In genomic region chr2:83722936-83723335, GRCm38 (mm10) we compare ENCODE assay signal across 13 mouse cellular contexts. TPM values are rescaled to one million over a fixed set of nuclear protein-coding genes. Genes with fewer than 3 reads are reported as not detected.
DNase-seq lines count a peak whose midpoint lies in the region; ATAC-seq and TF ChIP-seq lines count a peak whose summit lies in the region.
"Had no signal": no experiment of that assay in that cellular context is flagged by ENCODE, and none has a peak within 500 bp of the region (broad histone marks: within the 10 kb centered on the region; RNA-seq: fewer than 3 reads in every experiment).

No protein-coding gene starts in this region.

- H3K27ac ChIP-seq in heart, embryonic 13.5 days (replicated peaks): peak overlapping the region; percentile 97; the same call in 1 of the 2 replicates
- H3K27ac ChIP-seq in lung, embryonic 14.5 days (ENCODE audit: low read depth): peak overlapping the region; percentile 98; the same call in 1 of the 2 replicates
- 0 out of 2 replicates have a peak overlapping the region, but pooled peaks have one; percentile 96 for H3K27ac ChIP-seq in embryonic facial prominence, embryonic 11.5 days (replicated peaks; ENCODE audit: low read depth, low read length)
- peak overlapping the region; percentile 90; the same call in 1 of the 2 replicates for H3K27ac ChIP-seq in neural tube, embryonic 13.5 days (replicated peaks)

- H3K9ac ChIP-seq in heart, embryonic 13.5 days: no peak overlapping the region
- H3K9ac ChIP-seq in lung, embryonic 14.5 days: no peak overlapping the region; the same call in 1 of the 2 replicates
- no peak overlapping the region for H3K9ac ChIP-seq in embryonic facial prominence, embryonic 11.5 days (replicated peaks; ENCODE audit: low read length)
- no peak overlapping the region for H3K9ac ChIP-seq in neural tube, embryonic 13.5 days
- H3K9ac ChIP-seq: liver, embryonic 15.5 days had no signal

- no peak for DNase-seq in heart, postnatal 25 days (ENCODE audit: low spot score)
- no peak for DNase-seq in lung, embryonic 14.5 days
- no peak for DNase-seq in lung, postnatal 10 days
- no peak for DNase-seq in embryonic facial prominence, embryonic 11.5 days (ENCODE audit: low spot score)
- DNase-seq in MN1 (ENCODE audit: low spot score): no peak
- DNase-seq in urinary bladder, postnatal 36 days (ENCODE audit: low spot score in 2 of 2): no peak
- DNase-seq: adrenal gland, postnatal 10 days; cerebellum, adult 2 months had no signal

- H3K4me2 ChIP-seq in heart, embryonic 13.5 days: peak overlapping the region; percentile 74
- peak overlapping the region; percentile 74 for H3K4me2 ChIP-seq in lung, embryonic 14.5 days
- no peak overlapping the region for H3K4me2 ChIP-seq in embryonic facial prominence, embryonic 11.5 days (ENCODE audit: low read depth, low read length)
- peak overlapping the region; percentile 94; the same call in 1 of the 2 replicates for H3K4me2 ChIP-seq in neural tube, embryonic 13.5 days

- no peak for TF ChIP-seq CTCF in lung, embryonic 14.5 days (IDR thresholded peaks at IDR 0.05; ENCODE audit: low read depth)

- no peaks in the 10 kb centered on the region for H3K27me3 ChIP-seq in heart, embryonic 13.5 days (replicated peaks)
- H3K27me3 ChIP-seq in lung, embryonic 14.5 days (ENCODE audit: insufficient read depth, low read length): no peaks in the 10 kb centered on the region
- no peaks in the 10 kb centered on the region for H3K27me3 ChIP-seq in embryonic facial prominence, embryonic 11.5 days (ENCODE audit: control insufficient read depth, insufficient read depth, low read length)
- no peaks in the 10 kb centered on the region; the same call in none of the 2 replicates for H3K27me3 ChIP-seq in neural tube, embryonic 13.5 days

- peaks cover 28% of the 10 kb centered on the region for H3K4me1 ChIP-seq in heart, embryonic 13.5 days
- peaks cover 11% of the 10 kb centered on the region; the same call in 1 of the 2 replicates for H3K4me1 ChIP-seq in lung, embryonic 14.5 days (ENCODE audit: insufficient read depth)
- no peaks in the 10 kb centered on the region for H3K4me1 ChIP-seq in embryonic facial prominence, embryonic 11.5 days (ENCODE audit: control insufficient read depth, insufficient read depth, low read length)
- peaks cover 27% of the 10 kb centered on the region for H3K4me1 ChIP-seq in neural tube, embryonic 13.5 days (replicated peaks)

- no peaks in the 10 kb centered on the region for H3K9me3 ChIP-seq in heart, embryonic 13.5 days
- no peaks in the 10 kb centered on the region for H3K9me3 ChIP-seq in lung, embryonic 14.5 days (ENCODE audit: low read depth, low read length)
- H3K9me3 ChIP-seq in embryonic facial prominence, embryonic 11.5 days (replicated peaks; ENCODE audit: control insufficient read depth, low read length): no peaks in the 10 kb centered on the region
- H3K9me3 ChIP-seq in neural tube, embryonic 13.5 days: no peaks in the 10 kb centered on the region
- H3K9me3 ChIP-seq: G1E; heart, embryonic 10.5 days; liver, embryonic 15.5 days had no signal

- intact Hi-C loops in heart, postnatal 25 days (cut with DNase I): loop anchor here (2.0 to 5.0 kb wide), 2 partner anchors 14 to 81 kb away; partner anchors contain the start of gene Zc3h15

- H3K4me3 ChIP-seq in heart, embryonic 13.5 days: no peak overlapping the region
- H3K4me3 ChIP-seq in lung, embryonic 14.5 days (ENCODE audit: low read depth, low read length): no peak overlapping the region
- H3K4me3 ChIP-seq in embryonic facial prominence, embryonic 11.5 days (ENCODE audit: low read depth, low read length): no peak overlapping the region
- H3K4me3 ChIP-seq in neural tube, embryonic 13.5 days: no peak overlapping the region

- H3K36me3 ChIP-seq in heart, embryonic 13.5 days: no peaks in the 10 kb centered on the region
- no peaks in the 10 kb centered on the region for H3K36me3 ChIP-seq in lung, embryonic 14.5 days (ENCODE audit: insufficient read depth)
- no peaks in the 10 kb centered on the region for H3K36me3 ChIP-seq in embryonic facial prominence, embryonic 11.5 days (replicated peaks; ENCODE audit: control insufficient read depth, insufficient read depth, low read depth, low read length)
- no peaks in the 10 kb centered on the region for H3K36me3 ChIP-seq in neural tube, embryonic 13.5 days
- H3K36me3 ChIP-seq: heart, embryonic 10.5 days; liver, embryonic 15.5 days had no signal

- ATAC-seq in heart, embryonic 13.5 days (ENCODE audit: extremely low read depth, insufficient number of reproducible peaks, low FRiP score, low TSS enrichment): no peak
- ATAC-seq in lung, embryonic 14.5 days (ENCODE audit: insufficient read depth): no peak
- no peak for ATAC-seq in embryonic facial prominence, embryonic 11.5 days (replicated peaks; ENCODE audit: insufficient number of reproducible peaks, low FRiP score, low TSS enrichment, low read depth)
- ATAC-seq in neural tube, embryonic 13.5 days (ENCODE audit: low read depth): no peak

RNA-seq across cellular contexts. Expression of gene Itgav, which starts 1.3 kb away (rescaled TPM):
- 48.8 and 50.4 TPM in 2 replicates for polyA plus RNA-seq in heart, embryonic 13.5 days (2015; fragmentation: Nextera tagmentation; extraction: Ambion mirVana)
- 10 to 100 TPM; 36.7 to 38.3 TPM for total RNA-seq in heart, postnatal 25 days (2021)
- polyA plus RNA-seq in lung, embryonic 14.5 days (2014; fragmentation: Nextera tagmentation; extraction: Ambion mirVana): 66.8 and 77.0 TPM in 2 replicates
- polyA plus RNA-seq in embryonic facial prominence, embryonic 11.5 days (2014; fragmentation: Nextera tagmentation; extraction: Ambion mirVana): 59.7 and 76.1 TPM in 2 replicates
- polyA plus RNA-seq in neural tube, embryonic 13.5 days (2015; fragmentation: Nextera tagmentation; extraction: Ambion mirVana): 32.7 and 36.2 TPM in 2 replicates
